In genomic region chr2:172399901-172400300, GRCm38 (mm10) we compare ENCODE assay signal across 1 mouse cellular context.
TF ChIP-seq lines count a peak whose summit lies in the region.

No protein-coding gene starts in this region.

TF ChIP-seq in CH12.LX, 34 proteins besides CTCF, POLR2A, EP300 and RAD21 (continued from another document):
- TF ChIP-seq GABPA (IDR thresholded peaks at IDR 0.05; ENCODE audit: insufficient replicate concordance, low read depth, low read length) (no peak), SMC3 (IDR thresholded peaks at IDR 0.05; ENCODE audit: low read depth, low read length) (no peak), E2F4 (IDR thresholded peaks at IDR 0.05; ENCODE audit: insufficient replicate concordance, low read depth, low read length) (no peak), BHLHE40 (IDR thresholded peaks at IDR 0.05; ENCODE audit: low read depth, low read length) (no peak; the same call in 1 of the 2 replicates), ETS1 (conservative IDR thresholded peaks at IDR 0.05; ENCODE audit: low read depth, low read length) (peak; percentile 19; the same call in 1 of the 2 replicates), MEF2A (IDR thresholded peaks at IDR 0.05; ENCODE audit: borderline replicate concordance, low read depth, low read length) (no peak; the same call in 1 of the 2 replicates), ZC3H11A (IDR thresholded peaks at IDR 0.05; ENCODE audit: low read depth, low read length) (no peak), USF2 (conservative IDR thresholded peaks at IDR 0.05; ENCODE audit: low read depth, low read length) (no peak), CHD2 (IDR thresholded peaks at IDR 0.05; ENCODE audit: low read length) (0 out of 2 replicates have a peak, but pooled peaks have one; percentile 12), TCF12 (IDR thresholded peaks at IDR 0.05; ENCODE audit: low read depth, low read length) (no peak)
